Mouse (Mus musculus) mouse trophoblast stem cell (cell line): ENCODE results near the gene Hsd17b13.
"Not testable (repeated sequence)": the region's sequence is repeated elsewhere in the genome, so short reads cannot be mapped to it uniquely, and the experiment has no call there.

Source experiments
- in situ Hi-C, 2 experiments: fragments of 300-500 bp; cut with MseI, MboI; formaldehyde crosslinking; loops; 2 replicates in 1 of 2; 3 replicates in 1 of 2; pipeline ENCODE4 v1.15.1; 2025

Hsd17b13 gene

GRCm38 (mm10) chr5:103980705-103981560, 3.7 kb upstream of the Hsd17b13 start:
- in situ Hi-C loops = no loop called here

- in situ Hi-C loops = no loop called here
Observed at GRCm38 (mm10) chr5:103977907-103978570, 829 bp upstream of the Hsd17b13 start.

- in situ Hi-C loops = no loop called here
Observed at GRCm38 (mm10) chr5:103975736-103976135, 1.5 kb downstream of the Hsd17b13 start.

- in situ Hi-C loops = no loop called here
Observed at GRCm38 (mm10) chr5:103972801-103973200, 4.4 kb downstream of the Hsd17b13 start.

DNA sequence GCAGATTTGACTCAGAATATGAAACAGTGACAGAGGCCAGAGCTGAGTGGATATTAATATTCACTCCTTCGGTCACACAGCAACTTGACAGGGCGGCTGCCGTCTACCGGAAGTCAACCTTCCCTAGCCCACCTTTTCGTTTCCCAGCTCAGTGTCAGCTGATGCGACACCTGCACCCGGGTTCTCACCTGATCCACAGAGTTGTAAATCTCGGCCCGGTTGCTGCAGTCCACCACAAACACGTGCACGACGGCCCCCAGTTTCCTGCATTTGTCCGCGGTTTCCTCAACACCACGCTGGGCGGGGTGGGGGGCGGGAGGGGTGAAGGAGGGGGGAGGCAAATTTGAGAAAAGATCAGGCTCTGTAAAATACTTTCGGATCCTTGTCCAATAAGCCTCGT, 4.8 kb downstream of the Hsd17b13 start:
- in situ Hi-C loops = no loop called here

- in situ Hi-C loops = no loop called here
Observed at GRCm38 (mm10) chr5:103971051-103971450, 6.2 kb downstream of the Hsd17b13 start.

GRCm38 (mm10) chr5:103962935-103963429, 14.2 kb downstream of the Hsd17b13 start:
- in situ Hi-C loops = no loop called here

GRCm38 (mm10) chr5:103954638-103955037, 22.6 kb downstream of the Hsd17b13 start:
- in situ Hi-C loops = no loop called here

DNA sequence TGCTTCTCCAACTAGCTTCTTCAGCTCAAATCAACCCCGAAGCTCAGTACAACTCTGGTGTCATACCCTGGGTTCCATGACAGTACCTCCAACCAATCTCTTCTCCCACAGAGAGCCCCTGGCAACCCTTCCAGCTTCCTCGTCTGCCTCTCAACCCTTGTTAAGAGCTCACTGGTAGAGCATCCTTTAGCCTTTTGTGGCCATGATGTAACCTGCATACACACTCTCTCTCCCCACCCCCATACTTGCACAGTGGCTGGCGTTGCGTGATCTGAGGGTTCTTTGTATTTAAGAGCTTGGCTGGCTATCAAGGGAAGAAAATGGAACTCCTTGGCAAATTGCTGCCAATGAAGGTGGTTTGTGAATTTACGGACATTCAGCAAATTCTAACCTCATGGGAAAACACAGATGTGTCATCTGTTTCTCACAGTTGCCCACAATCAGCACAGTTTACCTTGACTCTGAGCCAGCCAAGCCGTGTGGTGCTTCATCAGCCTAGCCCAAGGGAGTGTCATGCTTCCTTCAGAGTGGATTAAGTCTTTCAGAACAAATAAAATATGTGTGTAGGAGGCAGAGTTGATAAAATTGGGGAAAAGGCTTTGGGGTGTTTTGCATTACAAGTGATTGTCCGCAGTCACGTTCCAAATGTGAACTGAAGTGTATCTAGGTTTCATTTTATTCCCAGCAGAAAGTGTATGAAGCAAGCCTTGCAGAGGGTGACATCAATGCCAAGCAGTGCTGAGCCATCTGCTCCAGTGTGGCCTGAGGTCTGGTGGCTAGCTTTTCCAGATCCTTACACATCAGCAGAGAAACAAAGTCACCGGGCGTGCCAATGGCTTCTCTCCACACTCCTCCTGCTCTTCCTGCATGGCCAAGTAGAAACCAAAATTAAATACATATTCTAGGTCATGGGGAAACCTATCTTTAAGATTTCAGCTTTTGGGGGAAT, 23.8 kb downstream of the Hsd17b13 start:
- in situ Hi-C loops = no loop called here

GRCm38 (mm10) chr5:103950138-103950537, 27.1 kb downstream of the Hsd17b13 start:
- in situ Hi-C loops = not testable (repeated sequence)

DNA sequence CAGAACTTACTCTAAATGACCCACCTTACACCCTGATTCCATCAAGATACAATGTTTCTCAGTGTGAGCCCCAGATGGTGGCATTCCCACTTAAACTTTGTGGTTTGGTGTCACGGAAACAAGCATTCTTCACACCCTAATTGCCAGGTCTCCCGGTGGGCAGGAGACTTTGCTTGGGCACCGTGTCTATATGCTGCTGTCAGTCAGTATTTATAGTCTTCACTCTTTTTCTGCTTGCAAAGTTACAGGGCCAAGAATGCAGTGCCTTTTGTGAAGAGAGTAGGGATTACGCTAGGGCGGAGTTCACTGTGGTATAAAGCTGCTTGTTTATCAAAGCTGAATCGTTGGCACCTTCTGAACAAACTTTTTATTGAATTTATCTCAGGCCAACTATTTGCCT, 34.0 kb downstream of the Hsd17b13 start:
- in situ Hi-C loops = no loop called here

- in situ Hi-C loops = no loop called here
Observed at GRCm38 (mm10) chr5:103939856-103940255, 37.4 kb downstream of the Hsd17b13 start.

DNA sequence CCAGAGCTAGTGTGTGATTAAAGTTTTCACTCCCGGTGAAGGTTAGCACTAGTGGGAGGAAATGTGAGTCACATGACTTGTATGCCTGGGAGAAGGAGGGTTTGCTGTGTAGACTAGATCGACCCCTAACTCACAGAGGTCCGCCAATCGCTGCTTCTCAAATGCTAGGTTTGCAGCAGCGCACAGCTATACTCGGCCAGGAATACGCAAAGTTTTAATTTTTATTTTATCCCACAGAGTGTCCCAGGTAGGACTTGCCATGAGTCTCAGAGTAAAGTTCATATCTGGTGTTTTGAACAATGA, 37.9 kb downstream of the Hsd17b13 start:
- in situ Hi-C loops = no loop called here

GRCm38 (mm10) chr5:103938547-103939349, 38.5 kb downstream of the Hsd17b13 start:
- in situ Hi-C loops = no loop called here

DNA sequence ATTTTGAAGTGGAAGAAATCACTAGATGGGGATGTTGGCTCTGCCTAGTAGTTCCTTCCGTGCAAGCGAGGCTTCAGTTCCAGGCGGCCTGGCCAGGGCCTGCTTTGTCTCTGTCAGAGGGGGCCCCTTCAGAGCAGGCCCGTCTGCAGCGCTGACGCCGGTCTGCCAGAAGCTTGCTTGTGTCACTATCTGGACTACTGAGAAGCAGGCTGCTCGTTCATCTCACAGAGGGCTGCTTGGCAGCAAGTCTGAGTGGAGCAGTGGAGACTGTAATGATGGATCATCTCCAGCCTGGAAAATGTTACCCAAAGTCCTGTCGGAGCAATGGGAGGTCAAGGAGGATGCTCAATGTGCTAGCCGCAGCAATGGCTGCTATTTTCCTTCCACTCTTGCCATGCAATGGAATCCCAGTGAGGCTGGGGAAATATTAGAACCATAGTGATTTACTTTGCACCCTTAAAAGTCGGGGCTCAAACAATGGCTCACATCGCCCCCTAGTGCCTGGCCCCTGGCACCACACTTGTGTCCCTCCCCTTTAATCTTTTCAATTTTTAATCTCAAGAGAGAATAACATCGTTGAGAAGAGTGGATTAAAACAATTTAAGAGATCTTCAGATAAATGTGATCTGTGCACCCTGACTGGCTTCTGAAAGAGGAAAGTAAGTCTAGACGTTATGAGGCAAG, 40.2 kb downstream of the Hsd17b13 start:
- in situ Hi-C loops = no loop called here

DNA sequence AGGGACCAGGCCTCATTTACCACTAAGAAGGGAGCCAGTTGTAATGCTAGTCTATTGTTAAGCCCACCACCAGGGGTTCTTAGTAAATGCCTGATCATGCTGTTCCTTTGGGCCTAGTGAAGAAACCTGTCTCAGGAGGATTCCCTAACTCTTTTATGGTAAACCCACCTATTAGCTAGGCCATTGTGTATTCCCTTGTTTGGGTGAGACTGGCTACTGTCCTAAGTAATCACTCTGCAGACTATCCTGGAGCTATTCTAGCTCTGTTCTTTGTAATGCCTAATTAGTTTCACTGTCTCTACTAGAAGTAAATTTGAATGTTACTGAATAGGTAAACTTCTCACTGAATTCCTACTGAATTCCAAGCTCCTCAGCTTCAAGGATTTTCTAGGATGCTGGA, 45.3 kb downstream of the Hsd17b13 start:
- in situ Hi-C loops = not testable (repeated sequence)

- in situ Hi-C loops = no loop called here
Observed at GRCm38 (mm10) chr5:103930511-103930910, 46.7 kb downstream of the Hsd17b13 start.

- in situ Hi-C loops = no loop called here
Observed at GRCm38 (mm10) chr5:103928196-103928550, 49.0 kb downstream of the Hsd17b13 start.

GRCm38 (mm10) chr5:103927429-103928195, 49.6 kb downstream of the Hsd17b13 start:
- in situ Hi-C loops = no loop called here

DNA sequence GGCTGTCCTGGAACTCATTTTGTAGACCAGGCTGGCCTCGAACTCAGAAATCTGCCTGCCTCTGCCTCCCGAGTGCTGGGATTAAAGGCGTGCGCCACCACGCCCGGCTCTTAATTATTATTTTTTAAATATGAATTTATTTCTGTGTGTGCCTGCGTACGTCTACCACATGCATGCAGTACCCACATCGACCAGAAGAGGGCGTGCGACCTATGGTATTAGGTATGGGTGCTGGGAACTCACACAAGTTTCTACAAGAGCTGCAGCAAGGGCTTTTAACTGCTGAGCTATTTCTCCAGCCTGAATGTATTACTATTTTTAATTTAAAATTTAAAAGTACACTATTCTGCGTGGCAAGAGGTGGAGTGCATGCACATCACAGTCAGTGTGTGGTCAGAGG, 50.8 kb downstream of the Hsd17b13 start:
- in situ Hi-C loops = no loop called here
